Mouse (Mus musculus): ENCODE measurements around the gene Rapgef3. TPM values are rescaled to one million over a fixed set of nuclear protein-coding genes. Genes with fewer than 3 reads are reported as not detected.

Gene Rapgef3
- total RNA-seq, 2 experiments from 2014 or later = 41.0 to 59.9 TPM

DNA sequence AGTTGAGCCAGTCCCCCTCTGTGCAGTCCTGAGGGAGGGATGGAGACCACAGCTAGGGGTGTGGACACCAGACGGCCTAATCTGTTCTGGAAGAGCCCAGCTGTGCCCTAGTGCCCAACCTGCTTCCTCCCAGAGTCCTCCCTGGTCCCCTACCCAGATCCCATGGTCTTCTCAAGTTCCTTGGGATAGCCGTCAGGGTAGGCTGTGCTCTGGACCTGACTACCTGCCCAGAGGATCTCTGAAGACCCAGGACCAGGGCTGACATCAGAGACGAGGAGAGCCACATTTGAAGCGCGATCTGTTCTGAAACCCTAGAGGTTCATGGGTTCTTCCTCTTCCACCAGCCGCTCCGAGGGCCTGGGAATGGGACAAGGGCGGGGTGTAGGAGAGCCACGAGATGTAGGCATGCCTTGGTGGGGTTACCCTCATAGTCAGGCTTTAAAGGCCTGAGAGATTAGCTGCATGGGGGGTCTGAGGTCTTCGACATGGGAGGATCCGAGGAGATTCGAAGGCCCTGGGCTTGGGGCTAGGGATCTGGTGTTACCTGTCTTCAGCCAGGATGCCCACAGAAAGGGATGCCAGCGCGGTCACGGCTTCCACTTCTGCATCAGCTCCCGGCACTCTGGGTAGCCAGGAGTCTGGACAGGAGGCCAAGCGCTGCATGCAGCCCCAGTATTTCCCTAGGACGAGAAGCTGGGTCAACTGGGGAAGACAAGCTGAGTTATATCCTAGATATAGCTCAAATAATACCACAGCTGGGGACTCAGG is 25.8 kb upstream of the Rapgef3 start:
- DNase-seq = no peak

DNA sequence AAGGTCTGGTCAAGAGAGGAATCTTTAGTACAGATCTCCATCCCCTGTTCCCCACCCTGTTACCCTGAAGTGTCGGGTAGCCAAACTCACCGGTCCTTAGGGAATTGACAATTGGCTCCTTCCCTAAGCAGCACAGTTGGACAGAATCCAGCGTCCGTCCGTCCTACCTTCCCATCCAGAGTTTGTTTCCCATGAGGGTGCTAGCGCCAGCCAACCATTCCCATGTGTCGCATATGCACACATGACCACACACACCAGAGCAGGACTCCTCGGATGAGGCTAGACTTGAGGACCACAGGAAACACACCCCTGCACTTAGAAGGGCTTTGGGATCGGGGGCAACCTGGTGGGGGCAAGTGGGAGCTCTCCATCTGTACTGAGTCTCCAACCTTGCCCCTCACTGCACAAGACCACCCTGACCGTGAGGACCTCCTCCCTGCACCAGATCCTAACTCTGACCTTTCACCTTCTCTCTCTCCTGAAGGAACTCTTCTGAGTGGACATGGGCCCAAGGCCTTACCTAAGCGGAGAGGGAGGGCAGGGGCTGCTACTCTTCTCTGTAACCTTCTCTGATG is 23.4 kb upstream of the Rapgef3 start:
- no peak for DNase-seq

DNA sequence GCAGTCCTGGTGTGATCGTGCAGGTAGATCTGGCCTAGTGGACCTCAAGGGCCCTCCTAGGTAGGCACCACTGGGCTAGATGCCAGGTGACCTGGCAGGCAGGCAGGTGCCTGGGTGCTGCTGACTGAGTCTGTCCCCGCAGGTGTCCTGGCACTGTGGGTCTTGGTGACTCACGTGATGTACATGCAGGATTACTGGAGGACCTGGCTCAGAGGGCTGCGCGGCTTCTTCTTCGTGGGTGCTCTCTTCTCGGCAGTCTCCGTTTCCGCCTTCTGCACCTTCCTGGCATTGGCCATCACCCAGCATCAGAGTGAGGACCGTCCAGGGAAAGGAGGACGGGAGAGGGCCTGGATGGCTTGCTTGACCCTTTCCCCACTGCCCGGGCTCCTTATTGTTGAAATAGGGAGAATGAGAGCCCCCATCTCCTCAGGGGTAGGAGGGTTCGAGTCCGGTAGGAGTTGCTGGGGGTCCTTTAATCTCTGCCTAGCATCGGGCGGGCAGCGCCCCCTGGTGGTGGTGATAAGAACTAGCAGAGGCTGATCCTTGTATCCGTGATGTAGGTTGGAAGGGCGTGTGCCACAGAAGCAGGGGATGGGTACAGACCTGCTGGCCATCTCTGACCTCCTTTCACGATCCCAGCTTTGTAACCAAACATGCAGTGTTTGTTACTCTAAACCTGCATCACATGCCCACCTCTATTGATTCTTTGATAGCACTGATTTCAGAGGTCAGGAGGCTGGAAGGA is 22.2 kb upstream of the Rapgef3 start:
- no peak for DNase-seq

DNA sequence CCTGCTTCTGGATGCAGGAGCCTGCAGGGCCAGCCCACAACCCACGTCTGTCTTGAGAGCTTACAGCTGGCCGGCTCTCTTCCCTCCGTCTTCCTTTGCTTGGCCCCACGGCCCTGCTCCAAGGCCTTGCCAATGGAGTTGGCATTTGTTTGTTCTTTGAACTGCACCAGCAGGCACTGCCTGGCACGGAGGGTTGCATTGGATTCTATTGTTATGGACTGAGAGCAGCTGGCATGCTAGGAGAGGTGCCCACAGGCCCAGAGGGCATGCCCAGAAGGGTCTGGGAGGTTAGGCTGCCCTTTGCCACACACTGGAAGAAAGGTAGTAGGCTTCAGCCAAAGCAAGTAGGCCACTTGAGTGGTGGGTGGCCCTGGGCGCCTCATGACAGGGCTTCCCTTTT is 21.0 kb upstream of the Rapgef3 start:
- peak in 1 of 2 experiments; percentile 76 for DNase-seq

DNA sequence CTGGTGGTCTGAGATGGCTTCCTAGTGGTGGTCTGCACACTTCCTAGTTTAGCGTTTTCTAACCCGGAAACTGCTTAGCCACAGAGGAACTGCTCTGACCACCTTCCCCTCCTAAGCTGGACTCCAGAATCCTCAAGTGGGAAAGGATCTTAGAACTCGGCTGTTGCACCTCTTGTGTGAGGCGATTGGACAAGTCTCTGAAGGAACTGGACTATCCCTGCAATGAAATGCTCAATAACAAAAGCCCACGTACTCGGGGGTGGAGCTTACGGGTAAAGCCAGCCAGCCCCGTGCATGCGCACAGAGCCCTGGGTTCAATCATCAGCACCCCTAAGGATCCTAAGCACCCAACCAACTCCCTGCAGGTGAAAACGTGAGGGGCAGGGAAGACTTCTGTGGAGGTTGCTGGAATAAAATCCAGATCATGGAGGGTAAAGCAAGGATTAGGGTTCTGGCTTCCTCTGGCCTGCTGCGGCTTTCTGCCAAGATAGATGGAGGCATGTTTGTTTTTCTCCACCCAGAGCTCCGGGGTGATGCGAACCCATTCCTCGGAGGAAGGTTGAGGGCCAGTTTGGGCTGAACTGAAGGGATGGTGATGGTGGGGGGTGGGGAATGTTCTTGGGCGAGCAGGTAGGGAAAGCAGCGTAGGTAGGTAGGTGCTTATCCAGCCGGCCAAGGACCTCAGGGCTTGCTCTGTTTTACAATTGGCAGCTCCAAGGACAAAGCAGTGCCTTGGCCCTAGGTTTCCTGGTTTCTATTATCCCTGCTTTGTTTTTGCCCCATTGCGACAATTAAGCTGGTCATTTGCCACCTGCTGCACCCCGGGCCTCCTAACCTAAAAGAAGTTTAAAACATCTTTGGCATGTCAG is 20.3 kb upstream of the Rapgef3 start:
- DNase-seq = no peak

DNA sequence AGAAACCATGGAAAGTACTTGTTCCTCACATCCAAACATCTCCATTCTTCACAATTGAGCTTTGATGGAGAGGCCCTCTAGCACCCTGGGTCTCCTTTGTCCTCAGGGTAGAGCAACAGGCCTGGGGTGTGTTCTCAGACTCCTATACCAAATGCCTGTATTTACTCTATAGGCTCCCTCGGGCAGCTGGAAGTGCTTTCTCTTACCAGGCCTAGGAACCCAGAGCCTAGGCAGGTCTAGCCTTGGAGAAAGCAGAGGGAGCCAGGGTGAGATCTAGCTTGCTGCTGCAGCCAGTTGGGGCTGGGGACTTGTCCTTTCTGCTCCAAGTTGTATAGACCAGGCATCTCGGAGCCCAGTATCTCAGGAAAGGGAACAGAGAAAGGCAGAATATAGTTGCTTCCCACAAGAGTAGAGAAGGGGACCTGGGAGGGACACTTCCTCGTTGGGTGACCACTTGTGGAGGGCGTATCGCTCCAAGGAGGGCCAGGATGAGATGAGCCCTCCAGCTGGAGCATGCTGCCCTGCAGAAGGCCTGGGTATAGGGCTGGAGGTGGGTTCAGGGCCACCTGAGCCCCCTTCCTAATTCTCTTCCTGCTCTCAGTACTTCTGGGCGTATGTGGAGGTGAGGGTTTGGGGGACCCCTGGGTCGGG is 19.5 kb upstream of the Rapgef3 start:
- no peak for DNase-seq

DNA sequence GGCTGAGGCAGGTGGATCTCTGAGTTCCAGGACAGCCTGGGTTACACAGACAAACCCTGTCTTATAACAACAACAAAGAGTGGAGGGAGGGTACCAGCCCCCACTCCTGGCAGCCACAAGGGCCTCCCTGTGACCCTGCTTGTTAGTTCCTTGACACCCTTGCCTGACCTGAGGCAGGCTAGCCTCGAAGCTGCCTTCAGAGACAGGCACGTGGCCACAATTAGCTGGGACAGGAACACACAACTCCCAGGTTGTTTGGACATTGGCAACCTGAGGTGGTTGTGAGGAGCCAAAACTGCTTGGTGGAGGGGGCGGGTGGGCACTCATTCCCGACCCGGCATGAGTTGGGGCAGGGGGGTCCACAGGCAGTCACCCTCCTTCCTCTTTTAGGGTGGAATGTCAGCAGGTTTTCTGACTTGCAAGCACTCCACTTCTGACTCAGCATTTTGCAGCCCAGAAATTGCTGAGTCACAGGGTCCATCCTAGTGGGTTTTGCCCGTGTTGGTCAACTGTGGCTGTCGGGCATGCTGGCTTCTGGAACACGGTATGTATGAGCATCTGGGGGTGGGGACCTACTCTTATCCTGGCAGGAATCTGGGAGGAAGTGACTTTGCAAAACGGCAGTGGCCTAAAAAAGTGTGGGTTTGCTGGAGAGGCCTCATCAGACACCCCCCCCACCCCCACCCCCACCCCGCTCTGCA is 18.8 kb upstream of the Rapgef3 start:
- no peak for DNase-seq

DNA sequence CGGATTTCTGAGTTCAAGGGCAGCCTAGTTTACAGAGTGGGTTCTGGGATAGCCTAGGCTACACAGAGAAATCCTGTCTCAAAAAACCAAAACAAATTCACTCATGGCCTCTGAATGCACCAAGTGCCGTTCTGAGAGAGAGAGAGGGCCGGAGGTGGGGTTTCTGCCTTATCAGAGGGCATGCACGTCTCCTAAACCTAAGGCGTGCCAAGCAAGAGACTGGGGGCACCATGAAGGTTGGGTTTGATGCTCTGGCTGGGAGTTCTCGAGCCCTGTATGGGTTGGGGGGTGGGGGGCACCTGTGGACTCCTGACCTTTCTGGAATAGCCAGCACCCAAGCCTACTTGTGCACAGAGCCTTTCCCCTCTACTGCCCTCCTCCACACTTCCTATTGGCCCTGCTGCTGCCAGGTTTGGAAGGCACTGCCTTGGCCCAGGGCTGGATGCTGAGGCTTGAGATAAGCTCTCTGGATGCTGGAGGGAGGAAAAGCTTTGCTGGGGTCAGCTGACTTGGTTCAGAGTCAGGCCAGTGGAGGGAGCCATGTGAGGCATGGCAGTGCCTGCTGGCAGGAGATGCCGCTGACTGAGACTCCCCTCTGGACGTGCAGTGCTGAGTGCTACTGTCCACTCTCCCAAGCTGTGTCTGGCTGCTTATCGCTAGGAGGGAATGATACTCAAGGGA is 18.1 kb upstream of the Rapgef3 start:
- peak in 1 of 2 experiments; percentile 51 for DNase-seq

DNA sequence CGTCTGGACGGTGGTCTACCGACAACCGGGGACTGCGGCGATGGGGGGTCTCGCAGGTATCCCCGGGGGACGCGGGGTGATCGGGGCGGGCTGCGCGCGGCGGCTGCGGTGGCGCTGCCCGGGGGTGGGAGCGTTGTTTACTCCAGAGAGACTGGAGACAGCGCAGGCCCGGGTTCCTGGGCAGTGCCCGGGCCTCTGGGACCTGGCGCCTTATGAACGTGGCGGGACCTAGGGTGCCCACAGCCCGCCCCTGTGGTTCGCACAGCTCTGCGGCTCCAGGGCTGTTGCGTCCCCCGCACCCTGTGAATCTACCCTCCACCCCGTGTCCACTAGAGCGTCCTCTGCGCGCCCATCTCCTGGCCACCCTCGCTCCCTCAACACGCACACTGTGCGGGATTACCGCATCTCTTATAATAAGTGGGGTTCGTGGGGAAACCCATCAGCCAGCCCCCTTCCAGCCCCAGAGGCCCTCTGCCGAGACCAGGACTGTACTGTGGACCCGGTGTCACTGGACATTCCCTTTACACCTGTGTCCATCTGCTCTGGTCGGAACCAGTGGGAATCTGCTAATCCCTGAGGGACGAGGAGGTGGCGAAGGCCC is 16.9 kb upstream of the Rapgef3 start:
- no peak for DNase-seq

DNA sequence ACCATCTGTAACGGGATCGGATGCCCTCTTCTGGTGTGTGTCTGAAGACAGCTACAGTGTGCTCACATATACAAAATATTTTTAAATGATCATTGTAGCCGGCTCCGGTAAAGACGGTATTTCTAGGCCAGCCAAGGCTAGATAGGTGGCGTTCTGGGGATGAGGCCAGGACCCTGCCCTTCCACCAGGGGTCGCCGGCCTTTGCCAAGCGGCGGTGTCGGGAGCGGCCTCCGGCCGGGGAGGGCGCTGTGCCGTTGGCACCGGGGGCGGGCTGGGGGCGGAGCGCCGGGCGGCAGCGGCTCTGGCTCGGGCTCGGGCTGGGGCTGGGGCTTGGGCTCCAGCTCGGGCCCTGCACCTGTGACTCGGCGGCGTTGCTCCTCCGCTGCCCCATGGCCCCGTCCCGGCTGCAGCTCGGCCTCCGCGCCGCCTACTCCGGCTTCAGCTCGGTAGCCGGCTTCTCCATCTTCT is 16.4 kb upstream of the Rapgef3 start:
- DNase-seq = peak; percentile 86

DNA sequence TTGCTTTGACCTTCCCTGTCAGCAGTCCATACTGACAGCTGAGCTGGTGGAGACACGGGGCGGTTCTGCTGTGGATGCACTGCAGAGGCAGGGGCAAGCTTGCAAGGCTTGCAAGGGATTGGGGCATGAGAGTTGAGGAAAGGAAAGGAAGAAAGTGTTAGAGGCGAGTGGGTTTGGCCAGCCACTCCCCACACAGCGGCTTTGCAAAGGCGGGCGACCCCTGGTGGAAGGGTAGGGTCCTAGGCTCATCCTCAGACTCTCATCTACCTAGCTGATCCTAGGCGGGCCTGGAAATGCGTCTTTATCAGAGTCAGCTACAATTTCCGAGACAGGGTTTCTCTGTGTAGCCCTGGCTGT is 15.0 kb upstream of the Rapgef3 start:
- no peak for DNase-seq

DNA sequence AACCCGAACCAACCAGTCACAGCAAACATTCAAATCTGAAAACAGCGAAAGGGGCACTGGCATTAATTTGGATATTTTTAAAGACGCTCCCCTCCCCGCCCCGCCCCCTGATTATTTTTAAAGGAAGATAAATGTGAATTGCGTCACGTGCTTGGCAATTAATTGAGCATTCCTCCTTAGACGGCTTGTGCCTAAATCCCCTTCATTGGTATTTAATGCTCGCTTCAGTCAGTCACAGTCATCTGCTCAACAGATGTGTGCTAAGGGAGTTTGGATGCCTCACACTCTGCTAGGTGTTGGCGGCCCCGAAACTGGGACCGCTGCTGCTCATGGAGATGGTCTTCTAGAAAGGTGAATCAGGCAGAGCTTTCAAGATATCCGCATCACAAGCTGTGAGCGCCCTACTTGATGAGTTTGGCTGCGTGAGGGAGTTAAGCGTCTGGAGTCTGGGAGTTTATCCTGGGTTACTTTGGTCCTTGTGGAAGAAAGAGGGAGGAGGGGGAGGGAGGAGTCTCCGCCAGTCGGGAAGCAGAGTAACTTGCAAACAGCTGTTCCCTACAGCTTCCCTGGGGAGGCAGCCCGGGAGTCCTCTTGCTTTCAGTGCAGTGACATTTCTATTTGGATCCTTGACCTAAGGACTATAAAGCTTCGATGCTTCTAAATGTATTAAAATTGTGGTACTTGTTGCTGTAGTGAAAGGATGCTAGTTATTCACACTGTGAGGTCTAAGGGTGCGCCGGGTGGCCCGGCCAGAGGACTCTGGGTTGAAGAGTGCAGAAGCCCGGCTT is 14.4 kb upstream of the Rapgef3 start:
- DNase-seq = no peak

DNA sequence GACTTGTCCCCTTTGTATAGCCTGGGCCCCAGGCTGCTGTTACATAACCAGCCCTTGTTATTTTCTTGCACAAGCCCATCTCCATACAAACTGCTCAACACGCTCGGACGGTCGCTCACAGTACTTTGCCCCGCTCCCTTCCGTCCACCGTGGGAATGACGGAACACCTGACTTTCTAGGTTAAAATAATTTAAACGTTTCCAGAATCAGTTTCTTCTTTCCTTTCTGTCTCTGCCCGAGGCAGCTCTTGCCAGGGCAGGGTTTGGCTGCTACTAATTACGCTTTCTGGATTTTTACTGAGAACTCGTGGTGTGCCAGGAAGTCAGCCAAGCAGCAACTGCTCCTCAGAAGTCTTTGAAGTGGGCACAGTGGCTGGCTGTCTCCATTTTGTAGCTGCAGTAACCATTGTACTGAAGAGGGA is 12.8 kb upstream of the Rapgef3 start:
- DNase-seq = no peak

DNA sequence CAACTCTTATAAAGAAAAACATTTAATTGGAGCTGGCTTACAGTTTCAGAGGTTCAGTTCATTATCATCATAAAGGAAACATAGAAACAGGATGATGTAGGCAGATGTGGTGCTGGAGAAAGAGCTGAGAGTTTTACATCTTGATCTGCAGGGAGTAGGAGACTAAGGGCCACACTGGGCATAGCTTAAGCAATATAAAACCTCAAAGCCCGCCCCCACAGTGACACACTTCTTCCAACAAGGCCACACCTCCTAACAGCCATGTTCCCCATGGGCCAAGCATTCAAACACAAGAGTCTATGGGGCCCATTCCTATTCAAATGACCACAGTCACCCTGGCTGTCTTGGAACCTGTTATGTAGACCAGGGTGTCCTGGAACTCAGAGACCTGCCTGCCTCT is 11.8 kb upstream of the Rapgef3 start:
- no peak for DNase-seq

DNA sequence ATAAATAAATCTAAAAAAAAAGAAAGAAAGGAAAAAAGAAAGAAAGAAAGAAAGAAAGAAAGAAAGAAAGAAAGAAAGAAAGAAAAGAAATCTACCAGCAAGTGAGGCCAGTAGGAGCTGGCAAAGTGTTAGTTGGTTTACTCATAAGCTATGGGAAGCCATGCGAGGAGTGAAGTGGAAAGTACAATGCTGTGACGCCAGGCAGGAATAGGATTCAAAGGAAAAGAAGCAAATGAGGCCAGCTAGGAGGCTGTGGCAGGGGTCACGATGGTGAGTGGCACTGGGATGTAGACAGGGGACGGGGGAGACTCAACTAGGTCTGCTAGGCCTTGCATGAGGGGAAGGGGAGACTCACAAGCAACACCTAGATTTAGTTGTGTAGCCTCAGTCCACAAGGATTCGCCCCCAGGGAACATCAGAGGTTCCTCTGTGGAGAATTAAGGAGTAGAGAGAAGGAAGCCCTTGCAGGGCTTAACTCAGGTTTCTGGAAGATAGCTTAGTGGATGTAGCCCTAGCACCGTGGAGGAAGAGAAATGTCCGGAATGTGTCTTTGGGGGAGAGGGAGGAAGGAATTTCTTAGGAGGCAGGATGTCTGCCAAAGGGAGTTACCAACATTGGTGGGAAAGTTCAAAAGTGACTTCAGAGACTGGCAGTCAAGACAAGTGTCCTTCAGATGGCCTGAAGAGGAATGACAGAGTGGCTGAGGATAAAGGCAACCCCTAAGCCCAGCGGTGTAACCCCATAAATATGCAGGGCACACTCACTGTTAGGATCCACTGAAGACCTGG is 10.7 kb upstream of the Rapgef3 start, which contains the start of gene Slc48a1:
Gene Slc48a1, plus strand, starts transcription at position 210 of the 788 bp plus-strand sequence.
- no peak for DNase-seq

DNA sequence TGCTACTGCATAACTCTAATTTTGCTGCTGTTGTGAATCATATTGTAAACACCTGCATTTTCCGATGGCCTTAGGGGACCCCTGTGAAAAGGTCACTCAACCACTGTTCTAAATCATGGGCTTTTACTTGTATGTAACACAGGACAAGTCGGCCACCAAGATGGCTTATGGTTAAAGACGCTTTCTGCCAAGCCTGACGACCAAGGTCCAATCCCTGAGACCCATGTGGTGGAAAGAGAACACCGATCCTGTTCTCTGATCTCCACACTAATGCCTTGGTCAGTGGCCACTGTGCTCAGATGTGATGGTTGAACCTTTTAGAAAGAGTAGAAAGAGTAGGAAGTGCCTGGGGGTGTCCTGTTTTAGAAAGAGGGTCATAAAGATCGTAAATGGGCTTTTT is 9.1 kb upstream of the Rapgef3 start:
- no peak for DNase-seq

DNA sequence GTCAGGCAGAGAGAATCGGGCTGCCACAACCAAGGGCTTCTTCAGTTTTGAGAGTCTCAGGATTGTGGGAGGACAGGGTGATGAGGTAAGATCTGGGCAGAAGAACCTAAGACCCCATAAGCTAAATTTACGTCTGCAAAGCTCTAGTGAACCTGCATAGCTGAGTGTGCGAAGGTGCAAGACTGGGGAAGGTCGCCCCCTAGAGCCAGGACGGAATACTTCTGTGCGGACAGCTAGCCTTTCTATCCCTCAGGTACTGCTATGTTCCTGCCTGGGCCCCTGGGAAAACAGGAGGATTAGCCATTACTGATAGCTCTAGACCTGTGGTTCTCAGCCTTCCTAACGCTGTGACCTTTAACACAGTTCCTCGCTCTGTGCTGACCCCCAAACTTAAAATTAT is 8.7 kb upstream of the Rapgef3 start:
- peak in 1 of 2 experiments; percentile 63 for DNase-seq

DNA sequence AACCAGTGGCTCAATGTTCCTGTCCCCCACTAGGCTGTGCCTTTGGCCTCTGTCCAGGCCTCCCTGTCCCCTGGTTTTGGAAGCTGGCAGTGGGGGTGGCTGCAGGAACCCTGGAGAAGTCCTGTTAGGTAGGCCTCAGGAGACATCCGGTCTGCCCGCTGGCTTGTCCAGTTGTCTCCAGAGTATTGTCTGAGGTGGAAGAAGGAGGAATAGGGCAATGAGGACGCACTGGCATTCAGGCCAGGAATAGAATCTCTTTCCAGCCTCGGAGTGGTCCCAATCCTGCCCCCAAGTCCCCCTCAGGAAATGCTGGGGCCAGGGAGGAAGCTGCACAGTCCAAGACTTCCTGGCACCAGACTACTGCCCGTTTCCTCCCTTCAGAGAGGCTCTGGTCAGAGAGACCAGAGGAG is 6.2 kb upstream of the Rapgef3 start:
- DNase-seq = no peak

DNA sequence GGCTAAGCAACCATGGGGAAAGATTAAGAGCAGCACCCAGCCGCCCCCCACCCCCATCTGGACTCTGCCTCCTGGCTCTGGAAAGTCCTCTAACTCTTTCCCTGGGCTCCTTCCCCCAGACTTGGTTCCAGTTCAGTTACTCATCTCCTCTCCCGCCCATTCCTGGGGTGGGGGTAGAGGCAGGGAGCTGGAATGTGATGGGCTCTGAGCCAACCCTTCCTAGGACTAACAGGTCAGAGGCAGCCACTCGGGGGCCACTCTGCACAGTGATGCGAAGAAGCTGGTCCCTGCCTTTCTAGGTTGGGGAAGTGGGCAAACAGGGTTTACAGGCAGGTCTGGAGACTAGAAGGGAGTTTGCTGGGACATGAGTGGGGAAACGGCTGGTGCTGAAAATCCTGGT is 5.3 kb upstream of the Rapgef3 start:
- DNase-seq = no peak
